Mouse (Mus musculus) cerebellum, adult 2 months (tissue): Measurements from ENCODE around the gene Gm42791.

Source experiments
- CTCF ChIP-seq: fragments of 200-500 bp; IDR thresholded peaks from 2 replicates; pipeline ENCODE4 v1.5.1; 2011; ENCODE audit warnings: low read depth, mild to moderate bottlenecking, control low read depth, low read length, moderate library complexity, borderline replicate concordance; ENCODE audit not compliant: insufficient read depth
- POLR2A ChIP-seq: fragments of 200-500 bp; IDR thresholded peaks from 2 replicates; pipeline ENCODE4 v1.6.1; 2011; ENCODE audit warnings: low read length, control low read depth, borderline replicate concordance; ENCODE audit not compliant: insufficient read depth

GRCm38 (mm10) chr5:149030103-149030502 is 35.2 kb upstream of the Gm42791 start:
- TF ChIP-seq POLR2A, result no peak
- no peak for TF ChIP-seq CTCF
